Mouse (Mus musculus) liver, adult (tissue): ENCODE results near the gene Sh3pxd2a.

Experiments used
- GATA4 ChIP-seq: IDR thresholded peaks from 2 replicates; pipeline ENCODE4 v1.6.1; 2014; ENCODE audit warnings: mild to moderate bottlenecking, low read length; ENCODE audit not compliant: insufficient replicate concordance

Gene Sh3pxd2a

DNA sequence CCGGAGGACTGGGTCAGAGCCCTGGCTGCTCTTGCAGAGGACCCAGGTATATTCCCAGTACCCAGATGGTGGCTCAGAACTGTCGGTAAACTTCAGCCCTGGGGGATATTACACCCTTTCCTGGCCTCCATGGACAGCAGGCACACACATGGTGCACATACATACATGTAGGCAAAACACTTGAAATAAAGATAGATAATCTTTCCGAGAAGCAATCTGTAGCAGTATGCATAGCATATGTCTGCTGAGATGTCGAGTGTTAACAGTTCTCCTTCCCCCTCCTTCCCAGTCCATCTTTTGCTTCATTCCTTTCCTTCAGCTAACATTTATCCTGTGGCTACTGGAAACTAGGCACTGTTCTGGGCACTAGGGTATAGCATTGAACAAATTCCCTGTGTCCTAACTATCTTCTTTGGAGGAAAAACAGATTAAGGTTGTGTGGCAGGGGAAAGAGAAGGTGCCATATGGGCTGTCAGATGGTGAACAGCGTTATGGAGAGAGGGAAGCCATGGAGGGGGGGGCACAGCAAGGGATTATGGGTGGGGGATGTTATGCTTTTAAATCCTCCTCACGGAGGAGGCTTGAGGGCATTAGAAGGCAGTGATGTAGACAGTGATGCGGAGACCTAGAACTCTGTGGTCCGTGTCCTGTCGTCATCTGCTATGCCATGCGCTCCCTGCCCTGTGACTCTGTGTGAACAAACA, 252.4 kb downstream of the Sh3pxd2a start:
- no peak for TF ChIP-seq GATA4

GRCm38 (mm10) chr19:47210432-47210831, 253.8 kb downstream of the Sh3pxd2a start:
- no peak for TF ChIP-seq GATA4
